Mouse (Mus musculus) CH12F3 (cell line): ENCODE data around the gene Ctdsp1.

Source experiments
- in situ Hi-C: fragments of 300-500 bp; cut with MboI; formaldehyde crosslinking; loops from 2 replicates; pipeline ENCODE4 v1.14.3; 2020; ENCODE audit warnings: low sequenced_read_pairs

Ctdsp1 gene

DNA sequence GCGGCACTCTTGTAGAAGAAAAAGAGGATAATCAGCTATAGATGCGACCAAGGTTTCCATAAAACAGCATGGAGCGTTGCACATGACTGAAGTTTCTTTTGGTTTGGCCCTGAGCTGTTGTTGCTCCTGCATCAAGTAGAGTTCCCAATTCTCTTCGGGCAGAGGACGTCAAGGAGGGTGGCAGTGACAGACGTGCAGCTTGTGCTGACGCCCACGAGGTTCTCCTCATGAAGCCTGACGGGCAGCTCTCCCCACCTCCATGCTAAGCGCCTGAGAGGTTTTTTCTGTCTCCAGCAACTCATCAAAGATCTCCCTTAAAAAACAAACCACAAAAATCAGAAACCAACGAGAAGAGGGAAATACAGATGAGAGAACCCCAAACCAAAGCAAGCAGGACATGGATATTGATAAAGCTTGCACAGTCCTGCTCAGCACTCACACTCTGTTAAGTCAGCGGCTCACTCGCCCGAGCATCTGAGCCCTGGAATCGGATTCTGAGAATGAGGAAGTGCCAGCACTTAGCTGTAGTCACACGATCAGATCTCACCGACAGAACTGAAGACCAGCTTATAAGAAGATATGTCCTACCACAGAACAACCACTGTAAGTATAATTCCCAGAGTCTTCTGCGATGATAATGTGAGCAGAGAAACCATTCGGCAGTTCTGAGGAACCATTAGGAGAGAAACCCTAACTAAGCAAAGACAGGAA is 48.0 kb downstream of the Ctdsp1 start:
- in situ Hi-C loops, result no loop called here

- in situ Hi-C loops, result no loop called here
Observed at GRCm38 (mm10) chr1:74444538-74444937, 53.2 kb downstream of the Ctdsp1 start.
